Mouse (Mus musculus) liver, adult 2 months (tissue): ENCODE measurements around the gene Gm8773.

Experiments
- CTCF ChIP-seq: fragments of 200-500 bp; IDR thresholded peaks from 2 replicates; pipeline ENCODE4 v1.5.1; 2011; ENCODE audit warnings: low read depth, low read length, control low read depth
- POLR2A ChIP-seq: fragments of 200-500 bp; IDR thresholded peaks from 2 replicates; pipeline ENCODE4 v1.6.1; 2011; ENCODE audit warnings: low read length, control low read depth; ENCODE audit not compliant: insufficient read depth; ENCODE audit errors: extremely low read depth

DNA sequence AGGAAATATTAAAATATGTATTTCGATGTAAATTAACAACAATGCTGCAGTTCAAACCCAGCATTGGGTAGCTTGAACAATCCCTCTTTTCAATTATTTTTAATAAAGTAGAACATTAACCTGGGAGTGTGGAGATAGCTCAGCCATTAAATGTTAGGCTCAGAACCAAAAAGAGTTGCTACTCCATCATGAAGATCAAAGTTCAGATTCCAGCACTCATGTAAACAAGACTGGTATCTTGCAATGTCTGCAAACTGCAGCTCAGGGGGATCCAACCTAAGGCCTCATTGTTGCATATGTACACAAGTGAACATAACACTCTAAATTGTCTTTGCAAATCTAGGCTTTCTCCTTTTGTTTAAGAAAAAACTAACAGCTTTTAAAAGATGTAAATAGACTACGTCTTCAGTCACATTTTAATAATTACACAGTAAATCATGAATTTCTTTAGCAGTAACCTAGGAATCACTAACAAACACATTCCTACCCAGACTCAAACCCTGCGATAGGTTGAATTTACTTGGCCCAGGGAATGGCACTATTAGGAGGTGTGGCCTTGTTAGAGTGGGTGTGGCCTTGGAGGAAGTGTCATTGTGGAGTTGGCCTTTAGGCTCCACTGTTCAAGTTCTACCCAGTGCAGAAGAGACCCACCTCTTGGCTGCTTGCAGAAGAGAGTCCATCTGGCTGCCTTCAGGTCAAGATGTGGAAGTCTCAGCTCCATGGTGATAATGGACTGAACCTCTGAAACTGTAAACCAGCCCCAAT lies 39.8 kb upstream of the Gm8773 start:
- TF ChIP-seq CTCF, result no peak
- TF ChIP-seq POLR2A, result no peak
